Mouse (Mus musculus) left cerebral cortex, adult 18-20 months (tissue): ENCODE results near the gene Slc2a12. TPM values are rescaled to one million over a fixed set of nuclear protein-coding genes. Genes with fewer than 3 reads are reported as not detected.

Source experiments
- DNase-seq, 2 experiments: peaks; one replicate each; pipeline ENCODE4 v3.0.0; 2021 to 2022; ENCODE audit warnings: low spot score in 2 of 2, mixed read lengths in 1 of 2
- long read RNA-seq, 2 experiments: library from polyadenylated mRNA; stranded (forward); transcript quantifications; one replicate each; pipeline ENCODE4 v2.0.0; 2021
- total RNA-seq, 2 experiments: library from RNA; stranded (reverse); gene quantifications; 2 replicates each; pipeline ENCODE4 v1.2.3; 2021

Slc2a12 gene
- total RNA-seq: 1 to 10 TPM; 3.1 to 4.1 TPM
- long read RNA-seq, experiment 1, full-length matches to known transcripts: 3 of 8 reads
- long read RNA-seq, experiment 1, partial matches to known transcripts: 0 of 8 reads
- long read RNA-seq, experiment 1, other reads (novel, unspliced or antisense): 5 of 8 reads
- long read RNA-seq, experiment 2, full-length matches to known transcripts: 2 of 3 reads
- long read RNA-seq, experiment 2, partial matches to known transcripts: 0 of 3 reads
- long read RNA-seq, experiment 2, other reads (novel, unspliced or antisense): 1 of 3 reads

GRCm38 (mm10) chr10:22644853-22645491 lies at the start of gene Slc2a12:
Gene Slc2a12, plus strand, starts transcription at chr10:22645011.
- peak; percentile 45 to 64 for DNase-seq

GRCm38 (mm10) chr10:22598908-22599480 lies 45.8 kb upstream of the Slc2a12 start:
- peak; percentile 32 to 59 for DNase-seq

GRCm38 (mm10) chr10:22601046-22601445 lies 43.8 kb upstream of the Slc2a12 start:
- no peak for DNase-seq

GRCm38 (mm10) chr10:22604801-22605200 lies 40.0 kb upstream of the Slc2a12 start:
- no peak for DNase-seq

GRCm38 (mm10) chr10:22608273-22608672 lies 36.5 kb upstream of the Slc2a12 start:
- DNase-seq: no peak

- DNase-seq: peak; percentile 36 to 42
These were observed 35.9 kb upstream of the Slc2a12 start for GRCm38 (mm10) chr10:22608799-22609357.

GRCm38 (mm10) chr10:22613301-22613700 lies 31.5 kb upstream of the Slc2a12 start:
- no peak for DNase-seq

- no peak for DNase-seq
These were observed 30.3 kb upstream of the Slc2a12 start for GRCm38 (mm10) chr10:22614554-22614953.

GRCm38 (mm10) chr10:22615309-22615708 lies 29.5 kb upstream of the Slc2a12 start:
- DNase-seq: no peak

GRCm38 (mm10) chr10:22618842-22619241 lies 26.0 kb upstream of the Slc2a12 start:
- DNase-seq: peak; percentile 40 to 51

- DNase-seq: no peak
These were observed 16.0 kb upstream of the Slc2a12 start for GRCm38 (mm10) chr10:22628832-22629231.

GRCm38 (mm10) chr10:22631103-22631502 lies 13.7 kb upstream of the Slc2a12 start:
- no peak for DNase-seq

GRCm38 (mm10) chr10:22631528-22631927 lies 13.3 kb upstream of the Slc2a12 start:
- peak; percentile 11 to 44 for DNase-seq

GRCm38 (mm10) chr10:22631956-22632355 lies 12.9 kb upstream of the Slc2a12 start:
- peak; percentile 23 to 41 for DNase-seq

- DNase-seq: no peak
These were observed 11.2 kb upstream of the Slc2a12 start for GRCm38 (mm10) chr10:22633406-22634306.

- no peak for DNase-seq
These were observed 7.6 kb upstream of the Slc2a12 start for GRCm38 (mm10) chr10:22637241-22637640.

GRCm38 (mm10) chr10:22644171-22644570 lies 640 bp upstream of the Slc2a12 start:
- DNase-seq: no peak

- DNase-seq: no peak
These were observed 3.9 kb downstream of the Slc2a12 start for GRCm38 (mm10) chr10:22648702-22649101.

GRCm38 (mm10) chr10:22653820-22654219 lies 9.0 kb downstream of the Slc2a12 start:
- no peak for DNase-seq

GRCm38 (mm10) chr10:22658534-22659385 lies 13.9 kb downstream of the Slc2a12 start:
- no peak for DNase-seq
